Mouse (Mus musculus) ES-E14 (cell line): ENCODE measurements around the gene Iqgap1.

Experiments used
- CHD2 ChIP-seq: IDR thresholded peaks from 2 replicates; pipeline ENCODE4 v1.6.1; 2014; ENCODE audit warnings: mild to moderate bottlenecking, low read depth, low read length, inconsistent platforms
- HCFC1 ChIP-seq: IDR thresholded peaks from 2 replicates; pipeline ENCODE4 v1.6.1; 2012; ENCODE audit warnings: low read length, inconsistent platforms, borderline replicate concordance; ENCODE audit not compliant: insufficient read depth
- MAFK ChIP-seq: IDR thresholded peaks from 2 replicates; pipeline ENCODE4 v1.6.1; 2014; ENCODE audit warnings: mild to moderate bottlenecking, low read depth, low read length, inconsistent platforms; ENCODE audit not compliant: insufficient read depth
- ZC3H11A ChIP-seq: IDR thresholded peaks from 2 replicates; pipeline ENCODE4 v1.6.1; 2012; ENCODE audit warnings: low read depth, mild to moderate bottlenecking, inconsistent platforms, low read length, borderline replicate concordance
- ZNF384 ChIP-seq: IDR thresholded peaks from 2 replicates; pipeline ENCODE4 v1.6.1; 2012; ENCODE audit warnings: low read depth, low read length, inconsistent platforms

DNA sequence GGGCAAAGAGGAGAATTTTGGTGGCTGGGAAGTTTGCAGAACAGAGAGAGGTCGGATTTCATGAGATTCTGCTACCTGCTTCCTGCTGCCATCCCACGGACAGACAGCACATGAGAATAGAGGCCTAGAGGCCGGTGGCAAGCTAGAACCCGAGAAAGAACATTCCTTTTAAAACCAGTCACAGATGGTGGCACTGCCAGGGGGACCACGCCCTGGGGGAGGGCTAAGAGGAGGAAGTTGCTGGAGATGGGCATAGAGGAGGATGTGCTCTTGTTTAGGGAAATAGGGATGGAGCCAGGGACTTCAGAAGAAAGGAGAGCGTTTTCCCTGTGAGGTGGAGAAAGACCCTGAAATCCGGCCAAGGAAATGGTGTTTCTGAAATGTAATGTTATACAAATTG, 12.5 kb upstream of the Iqgap1 start:
- TF ChIP-seq ZC3H11A (no peak), HCFC1 (no peak), ZNF384 (no peak), MAFK (no peak), CHD2 (no peak)
